In genomic region chr3:32763902-32764301, GRCm38 (mm10) we compare ENCODE assay signal across 18 mouse cellular contexts. TPM values are rescaled to one million over a fixed set of nuclear protein-coding genes. Genes with fewer than 3 reads are reported as not detected.
"Had no signal": no experiment of that assay in that cellular context is flagged by ENCODE, and none has a peak within 500 bp of the region (broad histone marks: within the 10 kb centered on the region; RNA-seq: fewer than 3 reads in every experiment).

No protein-coding gene starts in this region.

- H3K36me3 ChIP-seq: limb, embryonic 12.5 days; liver, embryonic 13.5 days; lung, embryonic 15.5 days; midbrain, embryonic 15.5 days; neural tube, embryonic 12.5 days had no signal

- H3K27me3 ChIP-seq: limb, embryonic 12.5 days; liver, embryonic 13.5 days; lung, embryonic 15.5 days; megakaryocyte, embryonic 14.5 days; midbrain, embryonic 15.5 days; neural tube, embryonic 12.5 days had no signal

- H3K4me2 ChIP-seq: limb, embryonic 12.5 days; liver, embryonic 13.5 days; lung, embryonic 15.5 days; midbrain, embryonic 11.5 days; midbrain, embryonic 15.5 days; neural tube, embryonic 12.5 days had no signal

- DNase-seq: liver; liver, embryonic 13.5 days; liver, postnatal 0 days; lung, postnatal 14 days; right cerebral cortex, postnatal 4 days; spleen, adult 18-20 months; thymus, adult 18-20 months; thymus, postnatal 14 days had no signal

- H3K4me1 ChIP-seq: limb, embryonic 12.5 days; liver, embryonic 13.5 days; lung, embryonic 15.5 days; megakaryocyte, embryonic 14.5 days; midbrain, embryonic 15.5 days; neural tube, embryonic 12.5 days had no signal

- ATAC-seq: liver, postnatal 0 days; midbrain, embryonic 15.5 days had no signal

- H3K27ac ChIP-seq: layer of hippocampus, adult 2 months; limb, embryonic 12.5 days; liver, embryonic 13.5 days; lung, embryonic 15.5 days; macrophage; midbrain, embryonic 15.5 days; neural tube, embryonic 12.5 days had no signal

- H3K9me3 ChIP-seq: limb, embryonic 12.5 days; liver, embryonic 13.5 days; lung, embryonic 15.5 days; megakaryocyte, embryonic 14.5 days; midbrain, embryonic 15.5 days; neural tube, embryonic 12.5 days had no signal

- H3K9ac ChIP-seq: limb, embryonic 12.5 days; liver, embryonic 13.5 days; liver, postnatal 0 days; lung, embryonic 15.5 days; midbrain, embryonic 15.5 days; neural tube, embryonic 12.5 days had no signal

- H3K4me3 ChIP-seq: layer of hippocampus, adult 2 months; limb, embryonic 12.5 days; liver, embryonic 13.5 days; lung, embryonic 15.5 days; megakaryocyte, embryonic 14.5 days; midbrain, embryonic 15.5 days; neural tube, embryonic 12.5 days had no signal

RNA-seq across cellular contexts. Expression of gene Usp13, which starts 53.4 kb away (rescaled TPM):
- total RNA-seq: monocyte, adult 5-6 weeks; neutrophil, adult 5-6 weeks had no signal
- polyA plus RNA-seq: macrophage had no signal
